Mouse (Mus musculus) bone marrow macrophage, adult 2 months (primary cell): ENCODE data around the gene Mgst3. TPM values are rescaled to one million over a fixed set of nuclear protein-coding genes. Genes with fewer than 3 reads are reported as not detected.

Experiments
- H3K27ac ChIP-seq: 2 replicates; pipeline ENCODE4 v1.5.1; 2012; ENCODE audit warnings: low read depth, low read length; ENCODE audit not compliant: insufficient read depth
- H3K4me1 ChIP-seq: 2 replicates; pipeline ENCODE4 v1.6.1; 2012; ENCODE audit warnings: low read length; ENCODE audit not compliant: control insufficient read depth, insufficient read depth
- H3K4me3 ChIP-seq: 2 replicates; pipeline ENCODE4 v1.5.1; 2012; ENCODE audit warnings: mild to moderate bottlenecking, low read length, moderate library complexity; ENCODE audit not compliant: insufficient read depth
- CTCF ChIP-seq: IDR thresholded peaks from 2 replicates; pipeline ENCODE4 v1.5.1; 2012; ENCODE audit warnings: low read depth, mild to moderate bottlenecking, low read length, moderate library complexity
- POLR2A ChIP-seq: IDR thresholded peaks from 2 replicates; pipeline ENCODE4 v1.6.1; 2012; ENCODE audit warnings: mild to moderate bottlenecking, low read depth, low read length, borderline replicate concordance
- polyA plus RNA-seq: library from polyadenylated mRNA; stranded (reverse); fragments of >200 nt; gene quantifications from 2 replicates; pipeline ENCODE4 v1.2.4, GENCODE M21; 2012; ENCODE audit not compliant: missing spikeins, insufficient read depth, insufficient read length

Mgst3 gene
- polyA plus RNA-seq, 1 experiment, result 44.5 TPM

DNA sequence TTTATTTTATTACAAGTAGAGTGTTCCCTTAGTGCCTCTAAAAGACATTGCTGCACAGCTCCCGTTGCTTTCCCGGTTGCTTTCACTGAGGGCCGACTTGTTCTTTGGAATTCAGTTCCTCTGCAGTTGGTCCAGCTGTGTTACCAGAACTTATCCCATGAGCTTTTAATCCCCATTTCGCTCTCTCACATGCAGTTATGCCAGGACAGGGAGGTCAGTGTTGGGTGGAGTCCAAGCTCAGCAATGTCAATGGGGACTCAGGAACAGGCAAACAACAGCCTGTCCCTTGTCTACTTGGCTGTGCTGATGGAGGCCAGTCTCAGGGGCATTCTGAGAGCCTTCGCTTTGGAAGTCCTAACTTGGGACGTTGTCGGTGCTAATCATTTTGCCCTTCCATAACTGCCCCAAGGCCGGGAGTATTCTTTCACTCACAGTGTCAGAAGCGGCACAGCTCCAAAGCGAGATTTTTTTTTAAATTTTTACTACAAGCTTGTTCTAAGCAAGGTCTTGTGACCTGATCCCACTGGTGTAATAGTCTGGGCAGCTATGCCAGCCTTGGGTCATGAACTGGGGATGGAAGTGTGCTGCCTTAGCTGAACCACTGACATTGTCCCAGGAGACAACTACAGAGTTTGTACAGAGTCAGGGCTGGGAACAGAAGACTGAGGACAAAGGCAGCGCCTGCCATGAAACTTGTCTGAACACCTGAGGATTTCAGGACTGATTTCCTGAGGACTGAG, 29.0 kb upstream of the Mgst3 start:
- H3K27ac ChIP-seq, result no peak overlapping the region
- H3K4me1 ChIP-seq, result no peaks in the 10 kb centered on the region
- TF ChIP-seq CTCF (no peak), POLR2A (no peak)
- H3K4me3 ChIP-seq, result no peak overlapping the region

DNA sequence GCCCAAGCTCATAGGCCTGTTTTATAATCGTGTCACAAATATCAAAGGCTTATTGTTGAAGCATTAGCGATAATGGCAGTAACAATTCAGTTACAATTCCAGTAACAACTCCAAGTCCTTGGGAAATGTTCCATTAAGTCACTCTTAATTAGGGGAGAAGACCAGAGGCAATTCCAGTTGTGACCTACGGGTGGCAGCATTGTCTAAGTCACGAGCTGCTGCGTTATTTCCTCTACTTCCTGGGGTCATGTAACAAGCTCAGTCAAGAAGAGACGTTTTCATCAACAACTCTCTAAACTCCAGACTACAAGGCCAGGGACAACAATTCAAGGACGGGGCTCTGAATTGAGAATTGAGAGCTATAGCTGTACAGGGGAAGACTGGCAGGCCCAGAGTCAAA, 21.2 kb upstream of the Mgst3 start:
- H3K4me3 ChIP-seq, result no peak overlapping the region
- TF ChIP-seq POLR2A, result no peak
- no peak; the same call in 1 of the 2 replicates for TF ChIP-seq CTCF
- H3K27ac ChIP-seq, result no peak overlapping the region
- peaks cover 2% of the 10 kb centered on the region; the same call in 1 of the 2 replicates for H3K4me1 ChIP-seq

DNA sequence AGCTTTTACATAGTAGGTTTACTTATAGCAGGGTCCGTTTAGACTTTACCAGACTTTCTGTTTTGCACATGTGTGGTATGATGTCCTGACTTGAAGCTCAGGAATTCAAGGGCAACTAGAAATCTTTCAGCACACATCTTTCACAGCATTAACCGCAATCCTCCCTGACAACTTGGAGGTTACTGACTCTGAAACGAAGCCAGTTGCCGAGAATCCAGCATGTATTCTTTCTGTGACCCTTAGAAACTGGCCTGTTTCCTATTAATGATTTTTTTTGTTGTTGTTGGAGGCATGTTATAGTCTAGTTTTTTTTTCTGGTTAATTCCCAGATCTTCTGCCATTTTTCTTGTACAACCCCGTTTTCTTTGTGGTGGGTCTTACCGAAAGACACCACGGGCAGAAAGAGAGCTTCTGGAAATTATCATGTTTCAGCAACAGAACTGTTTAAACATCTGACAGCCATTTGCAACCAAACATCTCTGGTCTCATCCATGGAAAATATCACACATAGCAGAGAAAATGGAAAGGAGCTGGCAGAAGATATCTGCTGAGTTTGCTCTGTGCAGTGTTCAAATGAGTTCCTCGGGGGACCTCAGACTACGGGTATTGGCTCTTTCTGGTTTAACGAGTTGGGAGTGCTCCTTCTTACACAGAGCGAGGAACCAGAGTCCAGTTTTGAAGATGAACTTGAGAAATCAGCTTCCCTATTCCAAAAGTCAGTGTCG, 18.5 kb upstream of the Mgst3 start:
- Histone ChIP-seq H3K27ac (no peak overlapping the region), H3K4me1 (peaks cover 2% of the 10 kb centered on the region; the same call in 1 of the 2 replicates), H3K4me3 (no peak overlapping the region)
- no peak for TF ChIP-seq CTCF
- no peak for TF ChIP-seq POLR2A

DNA sequence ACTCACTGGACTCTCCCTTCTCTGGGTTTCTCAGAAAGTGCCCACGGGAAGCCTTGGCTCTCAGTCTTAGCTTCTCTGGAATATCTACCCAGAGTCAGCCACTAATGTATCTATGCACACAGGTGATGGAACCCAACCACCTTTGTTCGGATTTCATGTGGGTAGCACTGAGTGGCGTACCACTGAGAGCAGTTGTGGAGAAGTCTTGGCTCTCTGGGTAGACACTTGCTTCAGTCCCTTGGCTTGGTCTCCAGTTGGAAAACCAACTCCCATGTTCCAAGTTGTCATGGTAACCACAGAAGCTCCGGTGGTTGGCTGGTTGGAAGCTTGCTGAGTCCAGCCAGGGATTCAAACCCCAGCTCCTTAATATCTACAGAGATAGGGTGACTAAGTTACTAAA, 16.0 kb upstream of the Mgst3 start:
- TF ChIP-seq POLR2A (no peak), CTCF (no peak)

DNA sequence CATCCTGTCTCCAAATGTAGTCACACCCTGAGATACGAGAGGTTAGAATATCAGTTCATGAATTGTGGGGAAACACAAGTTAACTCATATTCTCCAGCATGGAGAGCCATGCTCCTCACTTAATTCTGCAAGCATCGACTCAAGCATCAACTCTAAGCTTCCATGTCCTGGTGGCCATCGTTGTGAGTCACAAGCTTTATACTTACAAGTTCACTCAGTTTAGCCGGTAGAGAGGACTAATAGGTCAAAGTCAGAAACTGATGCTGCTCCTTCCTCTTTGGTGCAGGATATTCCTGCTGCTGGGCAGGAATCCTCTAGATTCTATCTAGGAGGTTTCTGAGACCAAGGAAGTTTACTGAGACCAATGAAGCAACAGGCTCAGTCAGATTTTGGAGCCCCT, 11.6 kb upstream of the Mgst3 start:
- H3K4me1 ChIP-seq, result no peaks in the 10 kb centered on the region
- no peak overlapping the region for H3K27ac ChIP-seq
- no peak overlapping the region for H3K4me3 ChIP-seq
- TF ChIP-seq CTCF (no peak), POLR2A (no peak)

More for the DNA sequence above, 16.0 kb upstream of the Mgst3 start:
- H3K4me1 ChIP-seq, result no peaks in the 10 kb centered on the region
- no peak overlapping the region for H3K27ac ChIP-seq
- H3K4me3 ChIP-seq, result no peak overlapping the region

DNA sequence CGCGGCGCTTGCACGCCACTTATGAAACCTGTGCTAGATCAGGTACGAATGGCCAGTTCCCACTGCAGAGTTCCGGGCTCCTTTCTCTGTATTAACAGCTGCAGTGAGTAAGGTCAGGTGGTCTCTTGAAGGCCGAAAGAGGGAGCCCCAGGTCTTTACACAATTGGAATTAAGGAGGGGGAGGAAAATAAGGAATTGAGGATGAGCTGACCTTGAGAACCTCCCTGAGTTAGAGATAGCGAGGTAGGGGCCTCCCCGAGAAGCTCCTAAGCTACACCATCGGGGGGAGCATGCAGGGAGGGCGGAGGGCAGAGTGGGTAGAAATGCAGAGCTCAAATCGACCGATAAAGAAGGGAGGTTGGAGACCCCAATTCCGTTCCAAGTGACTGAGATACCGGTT, 360 bp downstream of the Mgst3 start:
- peaks cover 22% of the 10 kb centered on the region for H3K4me1 ChIP-seq
- no peak for TF ChIP-seq POLR2A
- TF ChIP-seq CTCF, result no peak
- peak overlapping the region; percentile 85 for H3K27ac ChIP-seq
- H3K4me3 ChIP-seq, result peak overlapping the region; percentile 96

DNA sequence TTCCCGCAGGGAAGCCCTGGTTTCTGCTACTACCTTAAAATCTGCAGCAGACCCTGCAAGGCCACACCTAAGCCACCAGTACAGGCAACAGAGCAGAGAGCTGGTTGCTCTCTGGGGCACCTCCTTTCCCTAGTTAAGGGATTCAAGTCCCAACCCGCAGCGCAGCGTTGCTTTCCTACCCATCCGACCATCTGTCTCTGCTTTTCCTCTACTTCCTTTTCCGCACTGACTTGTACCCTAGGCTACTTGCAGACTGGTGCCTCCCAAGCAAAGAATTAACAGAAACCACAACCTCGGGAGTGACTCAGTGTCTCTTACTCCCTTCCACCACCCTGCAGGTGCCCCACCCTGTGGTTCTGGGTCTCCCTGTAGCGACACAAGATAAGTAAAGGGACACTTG, 954 bp downstream of the Mgst3 start:
- TF ChIP-seq CTCF (no peak), POLR2A (0 out of 2 replicates have a peak, but pooled peaks have one; percentile 37)
- peaks cover 26% of the 10 kb centered on the region for H3K4me1 ChIP-seq
- H3K27ac ChIP-seq, result peak overlapping the region; percentile 85

DNA sequence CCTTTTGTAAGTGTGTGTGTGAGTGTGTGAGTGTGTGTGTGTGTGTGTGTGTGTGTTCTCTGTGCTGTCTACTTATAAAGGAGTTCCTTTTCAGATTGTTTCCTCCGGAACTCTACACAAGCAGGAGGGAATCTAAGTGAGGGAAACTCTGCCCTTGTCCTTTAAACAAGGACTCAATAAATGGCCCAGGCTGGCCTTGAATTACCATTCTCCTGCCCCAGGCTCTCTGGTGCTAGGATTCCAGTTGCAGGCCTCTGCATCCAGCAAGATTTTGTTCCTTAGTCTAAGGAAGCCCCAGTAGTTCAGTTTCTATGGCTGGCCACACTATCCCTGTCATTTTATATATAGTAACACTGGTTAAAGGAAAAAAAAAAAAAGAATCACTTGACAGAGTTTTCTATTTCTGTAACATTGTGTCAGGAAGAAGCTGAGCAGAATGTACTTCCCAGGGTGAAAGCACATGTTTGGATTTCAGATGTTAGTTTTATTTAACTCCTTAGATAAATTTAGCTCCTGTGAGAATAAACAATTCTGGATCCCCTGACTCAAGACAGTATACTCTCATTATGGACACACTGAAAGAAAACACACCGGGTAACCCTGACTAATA, 1.5 kb downstream of the Mgst3 start:
- peak overlapping the region; percentile 96 for H3K4me3 ChIP-seq
- TF ChIP-seq POLR2A (no peak), CTCF (no peak)
- peak overlapping the region; percentile 85 for H3K27ac ChIP-seq
- H3K4me1 ChIP-seq, result peaks cover 31% of the 10 kb centered on the region

More for the DNA sequence above, 954 bp downstream of the Mgst3 start:
- peak overlapping the region; percentile 96 for H3K4me3 ChIP-seq

DNA sequence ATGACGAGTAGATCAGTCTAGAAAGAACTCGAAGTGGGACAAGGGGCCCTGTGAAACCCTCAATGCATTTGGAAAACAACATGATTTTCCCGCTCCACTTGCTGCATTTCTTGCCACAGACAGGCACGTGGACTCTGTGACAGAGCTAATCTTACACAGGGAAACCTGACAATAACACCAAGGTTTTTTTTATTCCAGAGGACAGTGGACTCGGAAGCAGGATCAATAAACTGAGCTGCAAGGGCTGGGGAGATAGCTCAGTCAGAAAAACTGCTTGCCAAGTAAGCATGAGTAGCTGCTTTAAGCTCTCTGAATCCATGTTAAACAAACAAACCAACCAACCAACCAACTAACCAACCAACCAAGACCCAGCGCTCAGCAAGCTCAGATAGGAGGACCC, 2.4 kb downstream of the Mgst3 start:
- H3K27ac ChIP-seq, result no peak overlapping the region
- TF ChIP-seq CTCF, result no peak
- no peak for TF ChIP-seq POLR2A
- H3K4me3 ChIP-seq, result no peak overlapping the region
- peaks cover 31% of the 10 kb centered on the region for H3K4me1 ChIP-seq

DNA sequence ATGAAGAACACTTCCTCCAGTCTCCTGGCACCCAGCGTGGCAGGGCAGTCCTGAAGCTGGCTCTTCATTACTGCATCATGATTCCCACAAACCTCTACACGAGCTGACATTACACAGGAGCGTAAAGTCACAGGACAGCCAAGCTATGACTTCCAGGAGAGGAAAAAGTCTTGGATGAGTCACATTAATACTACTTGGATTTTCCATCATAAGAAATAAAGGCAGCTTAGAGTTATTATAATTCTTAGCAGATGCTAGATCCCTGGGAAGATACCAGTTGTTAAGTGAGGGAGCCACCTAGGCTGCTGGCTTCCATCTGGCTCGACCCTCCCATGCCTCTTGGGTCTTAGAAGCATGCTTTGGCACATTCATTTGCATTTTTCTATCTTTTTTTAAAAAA, 3.3 kb downstream of the Mgst3 start:
- Histone ChIP-seq H3K4me1 (peaks cover 36% of the 10 kb centered on the region), H3K4me3 (no peak overlapping the region), H3K27ac (no peak overlapping the region)
- no peak for TF ChIP-seq POLR2A
- TF ChIP-seq CTCF, result no peak
